Mouse (Mus musculus) hindbrain, embryonic 15.5 days (tissue): Measurements from ENCODE around the gene Bahcc1. TPM values are rescaled to one million over a fixed set of nuclear protein-coding genes. Genes with fewer than 3 reads are reported as not detected.

Source experiments
- ATAC-seq: fragments of 200-750 bp; cut with Nextera tagmentation; 2 replicates; pipeline ENCODE4 v1.8.0; 2017; ENCODE audit warnings: low read depth, moderate number of reproducible peaks, moderate TSS enrichment; ENCODE audit not compliant: low FRiP score
- H3K27ac ChIP-seq: fragments of 300-500 bp; sonication (generic); replicated peaks from 2 replicates; pipeline ENCODE4 v1.5.1; 2015; ENCODE audit warnings: mild to moderate bottlenecking, inconsistent platforms
- H3K27me3 ChIP-seq: fragments of 300-500 bp; sonication (generic); 2 replicates; pipeline ENCODE4 v1.6.1; 2015; ENCODE audit warnings: control low read depth, inconsistent platforms
- H3K36me3 ChIP-seq: fragments of 300-500 bp; sonication (generic); 2 replicates; pipeline ENCODE4 v1.6.1; 2015; ENCODE audit warnings: control low read depth, inconsistent platforms
- H3K4me1 ChIP-seq: fragments of 300-500 bp; sonication (generic); replicated peaks from 2 replicates; pipeline ENCODE4 v1.6.1; 2015; ENCODE audit warnings: control low read depth, inconsistent platforms
- H3K4me2 ChIP-seq: fragments of 300-500 bp; sonication (generic); 2 replicates; pipeline ENCODE4 v1.6.1; 2015; ENCODE audit warnings: moderate library complexity, mild to moderate bottlenecking, inconsistent platforms
- H3K4me3 ChIP-seq: fragments of 300-500 bp; sonication (generic); 2 replicates; pipeline ENCODE4 v1.5.1; 2015; ENCODE audit warnings: mild to moderate bottlenecking, inconsistent platforms
- H3K9ac ChIP-seq: fragments of 300-500 bp; sonication (generic); 2 replicates; pipeline ENCODE4 v1.6.1; 2015; ENCODE audit warnings: inconsistent platforms
- H3K9me3 ChIP-seq: fragments of 300-500 bp; sonication (generic); 2 replicates; pipeline ENCODE4 v1.6.1; 2016; ENCODE audit warnings: control low read depth, inconsistent platforms
- WGBS: fragments of 180-500 bp; shearing (Covaris S2); methylation state at CpG from one replicate; pipeline ENCODE4 v1.1.7; 2015; 5-methylcytosine and 5-hydroxymethylcytosine counted together
- polyA plus RNA-seq: library from polyadenylated mRNA; unstranded; fragments of >200 nt; fragmentation: Nextera tagmentation; extraction: Ambion mirVana; gene quantifications from 2 replicates; pipeline ENCODE4 v1.2.1, GENCODE M21; 2015

Bahcc1 gene
- polyA plus RNA-seq, 1 experiment from 2014 or later = 11.5 TPM

DNA sequence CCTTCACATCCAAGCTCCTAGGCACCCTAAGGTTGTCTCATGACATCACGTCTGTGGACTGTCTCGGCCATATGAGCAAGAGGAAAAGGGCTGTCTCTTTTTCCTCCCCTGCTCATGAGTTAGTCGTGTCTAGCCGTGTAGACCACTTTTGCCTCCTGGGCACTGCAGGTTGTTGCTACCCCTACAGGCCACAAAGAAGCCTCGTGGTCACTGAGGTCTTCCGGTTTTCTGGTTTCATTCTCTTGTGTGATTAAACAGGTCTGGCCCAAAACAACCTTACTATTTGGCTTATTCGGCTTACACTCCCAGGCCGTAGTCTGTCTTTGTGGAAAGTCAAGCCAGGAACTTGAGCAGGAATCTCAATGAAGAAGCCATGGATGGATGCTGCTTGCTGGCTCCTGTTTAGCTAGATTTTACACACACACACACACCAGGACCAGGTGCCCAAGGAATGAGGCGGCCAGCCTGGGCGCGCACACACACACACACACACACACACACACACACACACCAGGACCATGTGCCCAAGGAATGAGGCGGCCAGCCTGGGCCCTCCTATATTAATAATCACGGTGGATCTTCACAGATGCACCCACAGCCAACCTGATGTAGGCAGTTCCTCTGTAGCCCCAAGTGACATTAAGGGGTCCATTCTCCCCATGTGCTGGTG, 21.0 kb downstream of the Bahcc1 start:
- Histone ChIP-seq H3K27me3 (no peaks in the 10 kb centered on the region), H3K9me3 (no peaks in the 10 kb centered on the region), H3K27ac (peak overlapping the region; percentile 63), H3K4me1 (peaks cover 81% of the 10 kb centered on the region), H3K36me3 (no peaks in the 10 kb centered on the region), H3K9ac (no peak overlapping the region), H3K4me2 (no peak overlapping the region), H3K4me3 (no peak overlapping the region)
- 80% methylated on average over 13 of the region's 13 CpGs for WGBS
- ATAC-seq = no peak

DNA sequence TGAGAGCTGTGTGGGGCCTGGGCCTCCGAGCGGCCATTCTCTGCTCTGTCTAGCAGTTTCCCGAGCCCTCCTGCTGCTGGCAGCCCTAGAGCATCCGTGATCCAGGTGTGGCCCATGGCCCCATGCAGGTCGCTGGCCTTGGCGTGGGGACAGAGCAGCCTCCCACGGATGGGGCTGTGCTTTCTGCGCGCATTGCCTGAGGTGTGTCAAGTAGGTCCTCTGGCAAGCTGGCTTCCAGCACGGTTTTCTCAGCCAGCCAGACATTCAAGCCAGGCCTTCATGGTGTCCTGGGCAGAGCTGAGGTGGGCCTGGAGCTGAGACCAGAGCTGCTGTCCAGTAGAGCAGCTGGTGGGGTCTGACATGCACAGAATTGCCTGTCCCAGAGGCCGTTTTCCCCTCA, 21.7 kb downstream of the Bahcc1 start:
- no peak overlapping the region for H3K4me3 ChIP-seq
- H3K9me3 ChIP-seq = no peaks in the 10 kb centered on the region
- H3K4me1 ChIP-seq = peaks cover 83% of the 10 kb centered on the region
- H3K27me3 ChIP-seq = no peaks in the 10 kb centered on the region
- no peaks in the 10 kb centered on the region for H3K36me3 ChIP-seq
- no peak overlapping the region for H3K9ac ChIP-seq
- no peak overlapping the region for H3K4me2 ChIP-seq
- 52% methylated on average over 11 of the region's 11 CpGs for WGBS
- no peak for ATAC-seq
- peak overlapping the region; percentile 63 for H3K27ac ChIP-seq

DNA sequence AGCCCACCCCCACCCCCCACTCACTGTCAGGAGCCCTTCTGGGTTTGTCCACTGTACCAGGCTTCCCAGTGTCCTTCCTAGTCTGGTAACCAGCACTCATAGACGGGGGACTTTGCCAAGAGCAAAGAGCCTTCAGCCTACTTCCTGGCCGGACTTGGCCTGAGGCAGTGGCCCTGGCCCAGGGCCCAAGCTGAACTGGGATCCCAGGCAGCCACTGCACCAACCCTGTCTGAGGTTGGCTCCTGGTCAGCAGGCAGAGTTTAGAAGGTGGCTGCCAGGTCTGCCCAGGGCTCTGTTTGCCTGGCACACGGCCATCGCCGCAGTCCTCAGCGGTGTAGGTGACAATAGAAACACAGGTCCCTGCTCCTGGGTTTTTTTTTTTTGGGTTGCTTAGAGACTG, 22.3 kb downstream of the Bahcc1 start:
- H3K4me2 ChIP-seq = no peak overlapping the region
- no peak overlapping the region for H3K9ac ChIP-seq
- 56% methylated on average over 6 of the region's 6 CpGs for WGBS
- H3K27me3 ChIP-seq = no peaks in the 10 kb centered on the region
- H3K36me3 ChIP-seq = no peaks in the 10 kb centered on the region
- peak; percentile 27 for ATAC-seq
- H3K9me3 ChIP-seq = no peaks in the 10 kb centered on the region
- no peak overlapping the region for H3K4me3 ChIP-seq
- peaks cover 89% of the 10 kb centered on the region for H3K4me1 ChIP-seq
- peak overlapping the region; percentile 63 for H3K27ac ChIP-seq

DNA sequence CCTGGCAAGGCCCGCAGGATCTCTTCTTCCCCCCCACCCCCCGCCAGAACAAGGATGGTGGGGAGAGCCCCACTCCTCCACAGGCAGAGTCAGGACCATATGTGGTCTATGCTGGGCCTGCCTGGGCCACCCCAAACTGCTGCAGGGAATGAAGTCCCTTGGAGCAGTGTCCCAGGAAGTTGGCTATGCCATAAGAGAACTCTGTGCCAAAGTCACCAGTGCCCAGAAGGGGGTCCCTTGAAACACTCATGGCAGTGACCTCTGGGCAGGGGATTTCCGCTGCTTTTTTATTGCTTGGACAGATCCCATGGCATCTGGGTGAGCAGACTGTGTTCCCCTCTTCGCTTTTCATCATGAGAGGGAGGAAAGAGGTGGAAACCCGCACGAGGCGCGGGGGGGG, 22.8 kb downstream of the Bahcc1 start:
- Histone ChIP-seq H3K4me2 (no peak overlapping the region), H3K4me3 (no peak overlapping the region), H3K9me3 (no peaks in the 10 kb centered on the region), H3K27ac (peak overlapping the region; percentile 63), H3K36me3 (no peaks in the 10 kb centered on the region), H3K4me1 (peaks cover 94% of the 10 kb centered on the region), H3K9ac (no peak overlapping the region), H3K27me3 (no peaks in the 10 kb centered on the region)
- 62% methylated on average over 7 of the region's 8 CpGs for WGBS
- no peak for ATAC-seq

DNA sequence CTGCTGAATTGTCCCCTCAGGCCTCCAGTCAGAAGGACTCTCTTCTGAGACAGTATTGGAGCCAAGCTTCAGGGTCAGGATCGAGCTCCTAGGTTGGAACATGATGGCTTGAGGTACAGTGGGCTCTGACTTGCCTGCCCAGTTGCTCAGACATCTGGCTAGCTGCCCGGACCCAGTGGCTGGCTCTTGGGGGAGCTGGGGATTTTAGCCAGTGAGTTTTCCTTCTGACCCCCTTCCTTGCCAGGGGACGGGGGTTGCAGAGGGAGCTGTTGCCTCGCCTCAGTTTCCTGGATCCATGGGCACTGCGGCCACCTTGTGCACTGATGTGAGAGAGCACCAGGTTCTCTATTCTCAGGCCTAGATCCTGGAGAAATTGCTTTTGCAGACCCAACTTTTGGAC, 23.4 kb downstream of the Bahcc1 start:
- no peak for ATAC-seq
- H3K4me3 ChIP-seq = no peak overlapping the region
- WGBS = 56% methylated on average over 5 of the region's 5 CpGs
- peaks cover 96% of the 10 kb centered on the region for H3K4me1 ChIP-seq
- no peaks in the 10 kb centered on the region for H3K9me3 ChIP-seq
- no peaks in the 10 kb centered on the region for H3K27me3 ChIP-seq
- no peak overlapping the region for H3K4me2 ChIP-seq
- no peaks in the 10 kb centered on the region for H3K36me3 ChIP-seq
- no peak overlapping the region for H3K27ac ChIP-seq
- no peak overlapping the region for H3K9ac ChIP-seq

DNA sequence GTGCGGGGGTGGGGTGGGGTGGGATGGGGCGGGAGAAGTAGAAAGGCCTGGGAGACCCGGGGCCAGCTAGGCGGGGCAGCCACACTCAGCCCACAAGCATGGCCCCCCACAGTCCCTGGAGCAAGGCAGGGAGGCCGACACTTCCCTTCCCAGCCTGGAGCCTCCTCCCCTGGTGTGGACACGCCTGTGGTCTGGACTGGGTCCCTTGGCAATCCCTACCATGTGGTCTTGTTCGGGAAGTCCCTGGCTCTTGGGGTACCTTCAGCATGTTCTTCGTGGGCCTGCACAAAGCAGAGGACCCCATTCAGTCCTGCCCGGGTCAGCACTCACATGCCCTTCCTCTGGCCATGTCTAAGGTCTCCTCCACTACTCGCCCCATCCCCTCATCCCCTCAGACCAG, 23.8 kb downstream of the Bahcc1 start:
- no peak overlapping the region for H3K4me2 ChIP-seq
- H3K27ac ChIP-seq = 0 out of 2 replicates have a peak overlapping the region, but pooled peaks have one; percentile 22
- H3K27me3 ChIP-seq = no peaks in the 10 kb centered on the region
- 47% methylated on average over 9 of the region's 10 CpGs for WGBS
- peaks cover 96% of the 10 kb centered on the region for H3K4me1 ChIP-seq
- no peak for ATAC-seq
- H3K9me3 ChIP-seq = no peaks in the 10 kb centered on the region
- no peak overlapping the region for H3K4me3 ChIP-seq
- H3K36me3 ChIP-seq = no peaks in the 10 kb centered on the region
- H3K9ac ChIP-seq = no peak overlapping the region

DNA sequence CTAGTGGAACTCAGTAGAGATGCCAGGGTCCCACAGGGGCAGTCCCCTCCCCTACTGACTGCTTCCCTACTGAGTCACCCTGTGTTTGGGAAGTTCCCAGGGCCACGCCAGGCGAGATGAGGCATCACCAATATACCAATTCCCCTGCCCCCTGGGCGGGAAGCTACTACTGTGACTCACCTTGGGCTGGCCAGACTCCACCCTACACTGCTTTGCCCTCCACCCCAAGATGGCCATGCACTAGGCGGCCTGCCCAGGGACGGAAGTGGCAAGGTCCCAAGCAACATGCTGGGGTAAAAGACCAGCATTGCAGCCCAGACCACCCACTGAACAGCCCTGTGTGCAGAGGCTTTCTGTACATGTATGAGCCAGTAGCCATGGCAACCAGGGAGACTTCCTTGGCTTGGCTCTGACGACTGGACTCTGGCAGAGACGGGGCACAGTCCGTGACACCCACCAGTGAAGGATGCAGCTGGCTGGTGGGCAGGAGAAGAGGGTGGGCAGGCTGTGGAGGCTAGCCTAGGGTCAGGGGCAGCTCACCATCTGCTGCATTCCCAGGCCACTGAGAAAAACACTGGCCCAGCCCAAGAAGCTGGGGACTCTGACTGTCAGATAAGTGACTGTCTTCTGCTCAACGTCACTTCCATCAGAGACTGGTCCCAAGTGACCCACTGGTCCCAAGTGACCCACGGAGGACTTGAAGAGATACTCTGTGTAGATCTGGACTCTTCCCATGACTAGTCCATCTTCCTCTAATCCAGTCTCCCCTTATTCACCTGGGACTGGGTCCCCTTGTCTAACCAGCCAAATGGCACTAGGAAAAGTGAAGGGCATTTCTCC, 24.5 kb downstream of the Bahcc1 start:
- H3K9ac ChIP-seq = no peak overlapping the region
- no peak overlapping the region for H3K4me3 ChIP-seq
- H3K4me1 ChIP-seq = peaks cover 96% of the 10 kb centered on the region
- no peak overlapping the region for H3K4me2 ChIP-seq
- 0 out of 2 replicates have a peak overlapping the region, but pooled peaks have one; percentile 22 for H3K27ac ChIP-seq
- H3K27me3 ChIP-seq = no peaks in the 10 kb centered on the region
- 0 out of 2 replicates have a peak, but pooled peaks have one; percentile 1 for ATAC-seq
- 48% methylated on average over 10 of the region's 10 CpGs for WGBS
- H3K36me3 ChIP-seq = no peaks in the 10 kb centered on the region
- H3K9me3 ChIP-seq = no peaks in the 10 kb centered on the region

DNA sequence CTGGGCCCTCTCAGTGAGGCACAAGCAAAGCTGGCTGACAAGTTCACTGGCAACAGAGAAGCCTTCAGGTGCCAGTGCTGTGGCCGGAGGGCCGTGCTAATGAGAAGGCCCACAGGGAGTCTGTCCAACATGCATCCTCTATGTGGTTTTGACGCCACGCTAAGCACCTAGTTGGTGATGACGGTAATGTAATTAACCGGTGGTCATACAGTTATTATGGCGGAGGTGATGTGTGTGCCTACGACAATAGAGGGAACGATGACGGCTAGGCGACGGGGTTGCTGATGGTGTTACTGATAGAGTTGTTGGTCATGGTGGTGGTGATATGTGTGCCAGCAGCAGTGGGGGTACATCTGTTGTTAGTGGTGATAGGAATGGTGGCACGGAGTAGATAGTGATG, 25.2 kb downstream of the Bahcc1 start:
- no peak overlapping the region for H3K27ac ChIP-seq
- H3K4me1 ChIP-seq = peaks cover 96% of the 10 kb centered on the region
- H3K9ac ChIP-seq = no peak overlapping the region
- H3K36me3 ChIP-seq = no peaks in the 10 kb centered on the region
- H3K9me3 ChIP-seq = no peaks in the 10 kb centered on the region
- no peaks in the 10 kb centered on the region for H3K27me3 ChIP-seq
- ATAC-seq = no peak
- no peak overlapping the region for H3K4me3 ChIP-seq
- no peak overlapping the region for H3K4me2 ChIP-seq
- 85% methylated on average over 13 of the region's 13 CpGs for WGBS

DNA sequence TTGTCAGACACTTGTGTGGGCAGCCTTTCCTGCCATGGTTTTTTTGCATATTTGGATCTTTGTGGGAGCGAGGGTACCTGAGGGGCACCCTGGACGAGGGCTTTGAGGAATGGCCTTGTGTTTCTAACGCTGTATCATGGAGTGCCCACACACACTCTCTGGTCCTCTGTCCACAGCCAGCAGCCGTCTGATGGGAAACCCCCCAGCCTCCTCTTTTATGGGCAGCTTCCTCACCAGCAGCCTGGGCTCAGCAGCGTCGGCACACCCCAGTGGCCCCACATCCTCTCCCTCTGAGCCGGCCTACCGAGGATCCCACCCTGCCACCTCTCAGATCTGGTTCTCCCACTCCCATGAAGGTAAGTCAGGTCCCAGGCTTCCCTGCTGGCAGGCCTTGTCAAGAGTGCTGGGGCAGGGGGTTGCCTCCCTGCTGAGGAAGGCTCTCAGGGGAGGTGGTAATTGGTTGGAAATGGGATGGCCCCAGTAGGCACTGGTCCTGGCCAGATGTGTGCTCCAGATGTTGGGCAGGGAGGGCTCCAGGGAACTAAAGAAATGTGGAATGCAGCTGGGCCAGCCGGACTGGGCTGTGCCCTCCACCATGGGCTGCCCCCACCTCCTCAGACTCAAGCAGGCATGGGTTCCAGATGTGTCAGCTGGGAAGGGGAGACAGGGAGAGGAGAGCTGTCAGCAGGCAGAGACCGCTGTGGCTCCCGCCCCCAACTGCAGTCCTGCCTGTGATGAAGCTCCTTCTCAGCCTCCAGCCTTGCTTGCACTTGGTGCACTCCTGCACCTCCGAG, 26.3 kb downstream of the Bahcc1 start:
- no peaks in the 10 kb centered on the region for H3K36me3 ChIP-seq
- WGBS = 66% methylated on average over 12 of the region's 12 CpGs
- no peak overlapping the region; the same call in 1 of the 2 replicates for H3K27ac ChIP-seq
- peaks cover 96% of the 10 kb centered on the region for H3K4me1 ChIP-seq
- no peaks in the 10 kb centered on the region for H3K27me3 ChIP-seq
- ATAC-seq = no peak
- H3K9me3 ChIP-seq = no peaks in the 10 kb centered on the region
- no peak overlapping the region for H3K4me2 ChIP-seq
- no peak overlapping the region for H3K4me3 ChIP-seq
- H3K9ac ChIP-seq = no peak overlapping the region

DNA sequence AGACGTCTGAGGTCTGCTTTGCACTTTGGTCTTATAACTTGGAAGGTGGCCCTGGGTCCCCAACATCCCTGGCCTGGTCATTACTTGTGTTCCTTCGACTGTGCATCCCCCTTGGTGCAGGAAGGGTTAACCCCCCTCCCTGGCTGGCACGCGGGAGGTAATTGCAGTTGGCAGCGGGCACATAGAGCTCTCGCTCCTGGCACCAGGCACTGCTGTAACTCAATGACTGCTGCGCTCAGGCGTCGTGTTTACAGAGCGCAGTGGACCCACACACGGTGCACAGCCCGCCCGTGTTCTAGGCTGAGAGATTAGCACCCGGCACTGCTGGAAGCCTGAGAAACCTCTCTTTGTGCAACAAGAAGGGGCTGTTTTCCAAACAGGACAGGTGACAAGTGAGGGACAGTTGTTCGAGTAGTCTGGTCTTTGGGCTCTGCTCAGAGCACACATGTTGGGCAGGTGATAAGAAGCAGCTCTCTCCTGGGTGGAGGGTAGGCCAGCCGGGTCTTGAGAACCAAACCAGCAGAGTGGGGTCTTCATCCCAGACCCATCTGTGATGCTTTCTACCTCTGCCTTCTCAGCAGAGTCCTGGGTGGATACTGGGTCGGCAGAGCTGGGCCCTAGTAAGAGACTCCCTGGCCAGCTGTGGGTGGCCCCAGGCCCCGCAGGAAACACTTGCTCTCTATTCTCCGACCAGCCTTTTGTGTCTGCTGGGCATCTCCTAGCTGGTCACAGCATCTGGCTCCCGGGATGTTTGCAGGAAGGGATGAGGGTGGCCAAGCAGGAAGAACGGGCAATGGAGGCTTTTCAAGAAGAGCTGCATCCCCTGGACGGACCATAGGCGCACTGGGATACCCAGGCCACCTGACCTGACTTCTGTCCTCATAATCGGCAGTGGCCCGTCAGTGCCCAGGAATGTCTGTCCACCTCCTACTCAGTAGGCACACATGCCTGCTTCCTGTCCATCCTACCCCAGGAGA, 27.3 kb downstream of the Bahcc1 start:
- ATAC-seq = no peak
- 39% methylated on average over 25 of the region's 25 CpGs for WGBS
- H3K9ac ChIP-seq = no peak overlapping the region
- no peak overlapping the region for H3K4me3 ChIP-seq
- H3K4me1 ChIP-seq = peaks cover 96% of the 10 kb centered on the region
- no peaks in the 10 kb centered on the region for H3K9me3 ChIP-seq
- H3K27ac ChIP-seq = peak overlapping the region; percentile 39; the same call in 1 of the 2 replicates
- no peaks in the 10 kb centered on the region for H3K36me3 ChIP-seq
- no peak overlapping the region for H3K4me2 ChIP-seq
- H3K27me3 ChIP-seq = no peaks in the 10 kb centered on the region

DNA sequence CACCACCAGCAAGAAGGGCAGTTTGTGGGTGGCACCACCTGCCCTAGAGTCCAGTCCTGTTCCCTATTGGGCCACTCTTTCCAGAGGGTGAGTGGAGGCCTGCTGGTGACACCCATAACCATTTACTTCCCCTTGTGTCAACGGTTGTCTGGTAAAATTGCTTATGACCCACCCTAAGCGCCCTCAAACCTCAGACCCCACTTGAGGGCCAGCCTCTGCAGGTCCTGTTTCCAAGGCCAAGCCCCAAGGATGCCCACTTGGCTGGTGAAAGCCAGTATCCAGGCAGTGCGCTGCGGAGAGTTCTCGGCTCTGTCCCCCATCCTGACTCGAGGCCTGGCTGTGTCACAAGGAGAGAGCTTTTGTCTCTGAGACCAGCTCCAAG, 28.0 kb downstream of the Bahcc1 start:
- peak overlapping the region; percentile 39; the same call in 1 of the 2 replicates for H3K27ac ChIP-seq
- no peak overlapping the region for H3K4me3 ChIP-seq
- no peaks in the 10 kb centered on the region for H3K36me3 ChIP-seq
- H3K4me1 ChIP-seq = peaks cover 96% of the 10 kb centered on the region
- no peak for ATAC-seq
- H3K27me3 ChIP-seq = no peaks in the 10 kb centered on the region
- no peaks in the 10 kb centered on the region for H3K9me3 ChIP-seq
- H3K4me2 ChIP-seq = 0 out of 2 replicates have a peak overlapping the region, but pooled peaks have one; percentile 3
- WGBS = 65% methylated on average over 6 of the region's 6 CpGs
- no peak overlapping the region for H3K9ac ChIP-seq
